Mouse (Mus musculus): ENCODE data around the gene Fam155a. TPM values are rescaled to one million over a fixed set of nuclear protein-coding genes. Genes with fewer than 3 reads are reported as not detected.
"Not testable (repeated sequence)": the region's sequence is repeated elsewhere in the genome, so short reads cannot be mapped to it uniquely, and the experiment has no call there.

The Fam155a gene
- total RNA-seq, 1 experiment from 2014 or later, result not detected

DNA sequence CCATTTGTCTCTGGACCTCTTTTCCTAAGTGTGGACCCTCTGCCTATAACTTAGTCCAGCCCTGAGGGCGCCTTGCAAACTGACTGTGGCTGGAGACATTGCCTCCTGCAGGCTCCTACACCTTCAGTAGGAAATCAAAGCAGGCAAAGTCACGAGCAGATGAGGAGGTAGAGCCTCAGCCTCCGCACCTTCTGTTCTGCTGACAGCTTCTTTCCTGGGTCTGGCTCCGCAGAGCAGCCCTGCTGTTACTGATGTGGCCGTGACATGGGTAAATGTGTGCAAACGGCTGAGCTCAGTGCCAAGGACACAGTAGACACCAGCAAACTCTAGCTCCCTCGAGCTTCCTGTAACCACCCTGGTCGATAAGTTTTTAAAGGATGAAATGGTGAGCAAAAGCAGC, 63.5 kb downstream of the Fam155a start:
- ATAC-seq (replicated peaks; ENCODE audit: insufficient number of reproducible peaks, low FRiP score, low TSS enrichment, poor library complexity, severe bottlenecking), result no peak

DNA sequence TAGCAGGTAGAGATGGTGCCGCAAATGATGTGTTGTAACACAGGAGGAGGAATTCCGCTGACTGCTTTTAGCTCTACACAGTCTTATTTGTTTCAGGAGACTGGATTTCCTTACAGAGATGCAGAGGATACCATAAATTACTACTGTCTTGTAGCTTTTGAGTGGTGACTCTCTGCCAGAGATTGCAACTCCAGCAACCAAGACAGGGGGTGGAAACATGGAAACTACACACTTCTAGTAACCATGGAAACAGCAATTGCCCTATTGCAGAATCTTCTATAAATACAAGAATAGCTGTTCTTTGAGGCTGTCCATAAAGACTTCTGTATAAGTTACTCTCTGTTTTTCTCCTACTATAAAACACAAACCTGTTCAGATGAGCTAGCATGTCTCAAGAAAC, 76.2 kb downstream of the Fam155a start:
- no peak for ATAC-seq (replicated peaks; ENCODE audit: insufficient number of reproducible peaks, low FRiP score, low TSS enrichment, poor library complexity, severe bottlenecking)

DNA sequence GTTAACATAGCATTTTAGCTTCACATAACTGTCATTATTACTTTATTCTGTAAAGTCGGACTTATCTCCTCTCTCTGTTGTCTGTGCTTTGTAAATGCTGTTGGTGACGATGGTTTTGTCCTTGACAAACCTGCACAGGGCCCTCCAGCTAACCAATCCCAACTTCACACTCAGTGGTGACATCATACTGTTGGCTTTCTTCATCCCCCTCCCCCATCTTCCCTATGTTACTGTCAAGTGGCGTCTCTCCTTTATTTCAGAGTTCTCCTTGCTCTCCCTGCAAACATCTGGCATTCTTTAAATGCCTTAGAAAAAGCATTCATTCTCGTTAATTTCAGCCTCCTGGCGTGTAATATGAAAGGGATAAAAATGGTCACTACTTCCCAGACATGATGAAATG, 78.6 kb downstream of the Fam155a start:
- no peak for ATAC-seq (replicated peaks; ENCODE audit: insufficient number of reproducible peaks, low FRiP score, low TSS enrichment, poor library complexity, severe bottlenecking)

DNA sequence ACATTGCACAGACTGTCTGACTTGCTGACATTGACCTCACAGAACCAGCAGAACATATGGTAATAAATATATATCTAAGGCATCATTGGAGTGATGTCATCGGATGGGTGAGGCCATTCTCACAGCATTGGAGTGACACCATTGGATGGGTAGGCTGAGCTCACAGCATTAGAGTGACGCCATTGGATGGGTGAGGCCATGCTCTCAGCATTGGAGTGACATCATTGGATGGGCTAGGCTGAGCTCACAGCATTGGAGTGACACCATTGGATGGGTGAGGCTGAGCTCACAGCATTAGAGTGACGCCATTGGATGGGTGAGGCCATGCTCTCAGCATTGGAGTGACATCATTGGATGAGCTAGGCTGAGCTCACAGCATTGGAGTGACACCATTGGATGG, 110.9 kb downstream of the Fam155a start:
- not testable (repeated sequence) for ATAC-seq (replicated peaks; ENCODE audit: insufficient number of reproducible peaks, low FRiP score, low TSS enrichment, poor library complexity, severe bottlenecking)

DNA sequence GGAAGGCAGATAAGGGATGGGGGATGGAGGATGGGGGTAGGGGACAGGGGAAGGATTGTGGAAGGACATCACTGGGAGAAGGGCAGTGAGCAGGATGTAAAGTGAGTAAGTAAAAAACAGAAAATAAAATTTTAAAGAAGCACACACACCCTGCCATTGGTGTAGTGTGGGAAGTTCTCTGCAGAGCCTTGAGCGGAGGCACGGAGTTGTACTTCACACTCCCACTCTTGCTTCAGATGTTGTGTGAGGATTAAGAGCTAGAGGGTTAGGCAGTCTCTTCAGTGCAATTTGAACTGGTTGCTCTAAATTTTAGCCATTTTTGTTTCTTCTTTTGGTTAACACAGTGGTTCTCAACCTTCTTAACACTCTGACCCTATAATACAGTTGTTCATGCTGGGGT, 114.1 kb downstream of the Fam155a start:
- no peak for ATAC-seq (replicated peaks; ENCODE audit: insufficient number of reproducible peaks, low FRiP score, low TSS enrichment, poor library complexity, severe bottlenecking)

DNA sequence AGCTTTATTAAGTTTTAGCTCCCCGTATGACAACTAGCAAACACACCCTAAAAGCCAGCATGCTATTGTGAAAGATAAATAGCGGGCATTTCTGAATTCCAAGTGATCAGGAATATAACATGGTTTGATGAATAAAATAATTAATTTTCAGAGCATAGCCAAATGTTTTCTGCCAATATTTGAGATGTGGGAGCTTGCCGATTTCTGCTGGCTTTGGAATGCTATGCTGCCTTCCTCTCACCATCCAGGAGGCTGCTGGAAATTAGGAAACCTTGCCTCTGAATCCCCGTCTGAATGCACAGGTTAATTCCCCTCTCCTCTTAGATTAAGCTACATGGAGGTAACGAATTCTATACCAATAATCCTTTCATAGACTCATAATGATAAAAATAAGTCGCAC, 116.1 kb downstream of the Fam155a start:
- ATAC-seq (replicated peaks; ENCODE audit: insufficient number of reproducible peaks, low FRiP score, low TSS enrichment, poor library complexity, severe bottlenecking), result no peak

DNA sequence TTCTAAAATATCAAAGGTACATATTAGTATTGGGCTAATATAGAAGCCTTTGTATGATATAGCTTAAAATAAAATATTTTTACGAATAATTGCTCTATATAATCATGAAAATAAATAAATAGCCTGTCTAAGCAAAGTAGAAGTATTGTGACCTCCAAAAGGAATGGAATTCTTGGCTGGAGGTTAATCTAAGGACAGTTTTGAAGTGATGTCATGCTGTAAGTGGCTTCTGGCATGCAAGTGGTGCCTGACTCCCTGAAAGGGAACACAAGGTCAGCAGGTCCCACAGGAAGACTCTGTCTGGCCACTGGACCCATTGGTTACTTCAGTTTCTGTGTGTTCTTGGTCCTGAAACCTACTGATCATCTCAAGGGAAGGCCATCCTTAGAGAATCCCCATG, 117.3 kb downstream of the Fam155a start:
- ATAC-seq (replicated peaks; ENCODE audit: insufficient number of reproducible peaks, low FRiP score, low TSS enrichment, poor library complexity, severe bottlenecking), result no peak

DNA sequence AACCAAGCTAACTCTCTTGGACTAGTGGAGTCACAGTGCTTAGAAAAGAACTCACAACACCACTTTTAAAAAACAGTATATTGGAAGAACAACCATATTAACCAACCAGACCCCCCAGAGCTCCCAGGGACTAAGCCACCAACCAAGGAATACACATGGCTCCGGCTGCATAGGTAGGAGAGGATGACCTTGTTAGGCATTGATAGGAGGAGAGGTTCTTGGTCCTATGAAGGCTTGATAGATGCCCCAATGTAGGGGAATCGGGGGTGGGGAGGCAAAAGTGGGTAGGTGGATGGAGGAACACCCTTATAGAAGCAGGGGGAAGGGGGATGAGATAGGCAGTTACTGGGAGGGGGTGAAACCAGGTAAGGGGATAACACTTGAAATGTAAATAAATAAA, 132.8 kb downstream of the Fam155a start:
- no peak for ATAC-seq (replicated peaks; ENCODE audit: insufficient number of reproducible peaks, low FRiP score, low TSS enrichment, poor library complexity, severe bottlenecking)

DNA sequence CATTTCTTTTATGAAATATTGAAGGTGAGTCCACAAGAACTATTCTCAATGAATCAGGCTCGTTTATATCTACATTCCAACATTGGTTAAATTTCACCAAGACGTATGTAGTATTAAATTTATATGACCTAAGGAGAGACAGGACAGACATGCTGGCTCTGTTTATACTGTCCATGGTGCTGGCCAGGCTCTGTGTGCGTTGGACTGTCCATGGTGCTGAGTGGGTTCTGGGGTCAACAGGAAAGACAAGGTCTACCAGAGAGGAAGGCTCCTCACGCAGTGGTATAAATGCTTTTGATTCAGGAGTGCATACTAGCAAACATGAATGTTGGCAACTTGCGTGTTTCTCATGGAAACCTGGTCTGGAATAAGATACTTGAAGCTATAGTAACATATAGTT, 135.7 kb downstream of the Fam155a start:
- ATAC-seq (replicated peaks; ENCODE audit: insufficient number of reproducible peaks, low FRiP score, low TSS enrichment, poor library complexity, severe bottlenecking), result no peak

DNA sequence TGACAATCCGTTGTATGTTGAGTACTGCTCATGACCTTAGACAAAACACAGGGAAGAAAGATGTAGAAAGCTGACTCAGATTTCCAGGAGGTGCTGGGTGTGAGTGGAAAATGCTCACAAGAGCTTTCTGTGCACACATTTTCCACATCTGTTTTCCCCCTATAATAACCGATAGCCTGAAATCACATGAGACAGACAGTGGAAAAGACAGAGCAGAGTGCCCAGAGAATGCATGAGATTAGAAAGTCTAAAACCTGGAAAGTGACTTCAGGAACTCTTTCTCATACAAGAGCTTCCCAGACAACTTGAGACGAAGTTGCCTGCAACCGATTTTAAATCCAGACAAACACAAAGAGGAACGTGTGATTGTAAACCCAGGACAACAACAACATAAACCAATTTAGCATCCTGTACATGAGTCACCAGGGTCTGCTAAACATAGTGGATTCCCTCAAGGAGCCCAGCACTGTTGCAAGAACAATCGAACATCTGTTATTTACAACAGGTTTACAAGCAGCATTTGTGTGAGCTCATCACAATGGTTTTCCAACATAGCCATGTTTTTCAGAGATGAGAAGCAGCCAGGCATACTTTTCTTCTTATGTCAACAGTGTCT, 163.8 kb downstream of the Fam155a start:
- no peak for ATAC-seq (replicated peaks; ENCODE audit: insufficient number of reproducible peaks, low FRiP score, low TSS enrichment, poor library complexity, severe bottlenecking)

- ATAC-seq (replicated peaks; ENCODE audit: insufficient number of reproducible peaks, low FRiP score, low TSS enrichment, poor library complexity, severe bottlenecking), result no peak
Measured at GRCm38 (mm10) chr8:9596003-9596402, 175.0 kb downstream of the Fam155a start.

- ATAC-seq (replicated peaks; ENCODE audit: insufficient number of reproducible peaks, low FRiP score, low TSS enrichment, poor library complexity, severe bottlenecking), result no peak
Measured at GRCm38 (mm10) chr8:9581836-9582235, 189.1 kb downstream of the Fam155a start.

DNA sequence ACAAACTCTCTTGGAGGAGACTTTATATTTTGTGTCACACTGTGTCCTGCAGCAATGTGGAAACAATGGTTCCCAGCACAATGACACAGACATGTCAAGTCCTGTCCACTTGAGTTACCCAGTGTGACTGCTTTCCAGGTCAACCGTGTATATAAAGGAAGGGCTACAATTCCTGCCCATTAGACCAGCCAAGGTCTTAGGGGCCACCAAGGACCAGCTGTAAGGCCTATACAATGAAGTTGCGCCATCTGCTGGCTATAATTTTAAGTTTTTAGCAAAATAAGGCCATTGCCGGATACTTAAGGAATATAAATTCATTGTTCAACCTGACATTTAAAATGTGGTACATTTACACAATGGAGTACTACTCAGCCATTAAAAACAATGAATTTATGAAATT, 190.8 kb downstream of the Fam155a start:
- no peak for ATAC-seq (replicated peaks; ENCODE audit: insufficient number of reproducible peaks, low FRiP score, low TSS enrichment, poor library complexity, severe bottlenecking)

DNA sequence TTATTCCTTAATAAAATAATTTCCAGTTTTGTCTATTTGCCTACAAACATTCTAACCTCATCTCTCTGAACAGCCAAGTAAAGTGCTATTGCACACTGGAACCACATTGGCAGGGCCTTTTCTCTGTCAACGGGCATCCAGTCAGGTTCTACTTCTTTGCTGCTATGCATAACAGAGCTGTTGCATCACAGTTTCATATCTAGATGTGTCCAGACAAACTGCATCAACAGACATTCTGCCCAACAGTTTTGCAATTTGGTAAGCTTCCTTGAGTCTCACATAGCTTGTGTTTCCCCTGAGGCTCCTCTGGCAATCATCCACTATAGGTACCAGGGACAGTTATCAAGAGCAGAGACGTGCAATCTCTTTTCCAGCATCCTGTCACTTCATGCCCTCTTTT, 199.0 kb downstream of the Fam155a start:
- ATAC-seq (replicated peaks; ENCODE audit: insufficient number of reproducible peaks, low FRiP score, low TSS enrichment, poor library complexity, severe bottlenecking), result no peak

- no peak for ATAC-seq (replicated peaks; ENCODE audit: insufficient number of reproducible peaks, low FRiP score, low TSS enrichment, poor library complexity, severe bottlenecking)
Measured at GRCm38 (mm10) chr8:9569516-9570170, 201.3 kb downstream of the Fam155a start.

DNA sequence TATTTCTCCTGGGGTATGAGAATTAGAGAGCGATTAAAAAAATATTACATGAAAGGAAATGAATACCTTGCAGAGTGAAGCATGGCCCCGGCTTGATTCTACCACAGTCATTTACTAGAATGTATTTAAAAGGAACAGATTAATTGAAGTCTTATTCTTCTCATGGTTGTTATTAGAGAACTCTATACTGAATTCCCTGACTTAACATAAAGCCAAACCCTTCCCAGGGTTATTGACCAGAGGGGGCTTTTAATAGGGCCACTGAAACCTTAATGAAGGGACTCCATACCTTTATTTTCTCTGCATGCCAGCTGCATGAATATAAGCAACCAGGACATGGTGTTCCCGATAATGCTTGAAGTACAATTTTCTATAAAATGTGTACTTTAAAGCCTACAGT, 221.8 kb downstream of the Fam155a start:
- no peak for ATAC-seq (replicated peaks; ENCODE audit: insufficient number of reproducible peaks, low FRiP score, low TSS enrichment, poor library complexity, severe bottlenecking)

DNA sequence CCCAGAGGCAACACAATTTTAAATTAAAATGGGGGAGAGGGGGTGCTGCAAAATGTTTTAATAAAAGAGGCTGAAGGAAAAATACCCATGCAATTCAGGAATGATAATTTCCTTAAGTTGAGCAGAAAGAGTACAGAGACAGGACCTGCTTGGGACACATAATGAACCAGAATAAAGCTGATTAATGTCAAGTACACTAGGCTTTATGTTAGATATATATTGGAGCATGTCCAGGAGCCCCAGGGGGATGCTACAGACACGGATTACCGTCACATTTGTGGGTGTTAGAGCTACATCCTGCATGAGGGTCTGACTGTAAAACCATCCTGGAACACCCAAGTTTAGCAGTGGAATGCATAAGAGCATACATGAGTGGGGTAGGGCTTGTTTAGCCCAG, 223.4 kb downstream of the Fam155a start:
- no peak for ATAC-seq (replicated peaks; ENCODE audit: insufficient number of reproducible peaks, low FRiP score, low TSS enrichment, poor library complexity, severe bottlenecking)

DNA sequence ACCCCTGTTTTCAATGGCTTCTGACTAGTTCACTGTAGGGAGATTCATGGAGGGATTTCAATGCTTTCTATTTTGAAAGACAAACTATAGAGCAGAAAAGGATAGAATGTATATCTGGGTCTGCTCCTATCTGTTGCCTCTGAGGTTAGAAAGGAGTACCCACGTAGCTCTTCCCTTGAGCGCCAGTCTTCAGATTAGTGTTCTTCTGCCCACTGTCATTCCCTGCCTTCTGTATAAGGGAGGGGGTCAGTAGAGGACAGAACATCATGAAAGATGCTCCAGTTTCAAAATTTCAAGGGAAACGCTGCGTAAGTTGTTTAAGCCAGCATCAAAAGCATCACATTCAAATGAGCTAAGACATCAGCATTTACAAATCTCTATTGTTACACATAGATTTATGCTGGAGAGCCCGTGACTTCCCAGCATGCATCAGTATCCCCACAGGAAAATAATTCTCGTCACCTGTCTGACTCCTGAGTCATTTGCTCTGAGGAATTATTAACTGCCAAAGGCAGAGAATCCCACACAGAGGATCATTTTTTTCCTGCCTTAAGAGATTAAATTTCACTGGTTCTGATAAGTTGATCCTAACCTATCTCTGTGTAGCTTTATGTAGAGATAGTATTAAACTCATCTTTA, 223.9 kb downstream of the Fam155a start:
- ATAC-seq (replicated peaks; ENCODE audit: insufficient number of reproducible peaks, low FRiP score, low TSS enrichment, poor library complexity, severe bottlenecking), result no peak

DNA sequence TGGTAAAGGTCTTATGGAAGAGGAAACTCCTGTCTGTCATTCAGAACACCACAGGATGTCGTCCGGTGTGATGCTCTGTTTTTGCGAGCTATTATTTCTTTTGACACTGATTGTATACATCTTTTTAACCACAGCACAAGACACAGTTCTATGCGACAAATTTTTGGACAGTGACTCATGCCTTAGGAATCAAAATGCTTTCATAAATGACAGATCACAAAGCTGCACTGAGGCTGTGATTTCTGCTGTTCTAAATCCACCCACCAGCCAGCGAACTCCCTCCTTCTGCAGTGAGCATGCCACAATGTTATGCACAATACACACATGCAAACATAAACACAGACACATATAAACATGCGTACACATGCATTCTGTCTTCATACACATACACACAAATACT, 224.5 kb downstream of the Fam155a start:
- ATAC-seq (replicated peaks; ENCODE audit: insufficient number of reproducible peaks, low FRiP score, low TSS enrichment, poor library complexity, severe bottlenecking), result no peak

DNA sequence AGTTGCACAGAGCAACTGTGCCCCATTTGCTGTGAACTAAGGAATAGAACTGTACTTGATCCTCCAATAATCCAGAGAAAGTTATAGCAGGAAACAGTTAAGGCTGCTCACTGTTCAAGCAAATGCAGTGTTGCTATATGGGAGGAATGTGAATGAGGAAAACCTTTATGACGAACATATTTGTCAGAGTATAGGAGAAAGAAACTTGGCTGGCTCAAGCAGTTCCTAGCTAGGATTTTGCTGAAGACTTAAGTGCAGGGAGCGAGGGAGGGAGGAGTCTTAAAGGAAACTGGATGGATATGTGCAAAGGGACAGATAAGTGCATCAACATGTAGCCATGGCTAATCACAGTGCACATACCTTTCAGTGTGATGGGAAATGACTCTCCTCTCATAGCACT, 225.3 kb downstream of the Fam155a start:
- no peak for ATAC-seq (replicated peaks; ENCODE audit: insufficient number of reproducible peaks, low FRiP score, low TSS enrichment, poor library complexity, severe bottlenecking)

Measured in monocyte, adult 5-6 weeks (primary cell).